Mouse (Mus musculus): ENCODE measurements at regions not wholly inside any gene's neighbourhood (a gene's known extent, or its start where the extent isn't known, plus 50 kb on each side); places are given as distances from the start of the nearest gene placed in this dataset.

DNA sequence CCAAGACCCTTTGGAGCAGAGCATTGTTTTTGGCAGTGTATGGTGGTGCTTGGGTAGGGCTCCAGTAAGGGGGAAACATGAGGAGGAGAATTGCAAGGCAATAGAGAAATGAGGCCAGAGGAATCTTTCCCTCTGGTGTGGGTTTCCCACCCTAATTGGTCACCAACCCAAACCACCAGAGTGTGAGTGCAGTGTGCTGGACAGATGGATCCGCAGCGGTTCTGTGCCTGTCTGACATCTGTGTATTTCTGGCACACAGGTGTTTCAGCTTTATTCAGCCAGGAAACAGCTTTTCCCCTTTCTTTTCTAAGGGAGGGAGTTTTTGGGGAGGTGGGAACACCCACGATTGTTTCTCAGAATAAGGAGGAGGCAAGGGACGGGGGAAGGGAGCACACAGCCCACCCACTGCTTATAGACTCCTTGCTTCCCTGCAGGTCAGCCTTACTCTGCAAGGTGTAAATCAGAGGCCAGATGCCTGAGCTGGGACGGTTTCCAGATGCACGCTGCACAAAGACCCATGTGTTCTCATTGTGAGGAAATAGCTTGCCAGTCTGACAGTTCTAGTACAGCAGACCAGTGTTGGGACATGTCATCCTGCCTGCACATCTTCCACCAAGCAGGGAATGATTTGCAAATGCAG lies 175.2 kb upstream of the Gypa start:
- no peak overlapping the region for H3K9ac ChIP-seq (ENCODE audit: low read depth, low read length)
- DNase-seq, result no peak
- no peaks in the 10 kb centered on the region for H3K36me3 ChIP-seq (ENCODE audit: control insufficient read depth, insufficient read depth, low read length)
- H3K4me3 ChIP-seq, result no peak overlapping the region
- no peaks in the 10 kb centered on the region for H3K79me2 ChIP-seq (replicated peaks; ENCODE audit: control insufficient read depth, insufficient read depth, low read length)
- no peaks in the 10 kb centered on the region for H3K4me1 ChIP-seq (ENCODE audit: control insufficient read depth, insufficient read depth, low read length)
- TF ChIP-seq POLR2A (IDR thresholded peaks at IDR 0.05; ENCODE audit: insufficient read depth, low read depth, low read length), result no peak
- TF ChIP-seq CTCF (IDR thresholded peaks at IDR 0.05), result no peak
- no peak for TF ChIP-seq EP300 (IDR thresholded peaks at IDR 0.05; ENCODE audit: insufficient read depth, low read depth, low read length)
- 42% methylated on average over 6 of the region's 6 CpGs for WGBS
- intact Hi-C loops (cut with DNase I), result no loop called here
- H3K27ac ChIP-seq, result no peak overlapping the region
- no peaks in the 10 kb centered on the region for H3K27me3 ChIP-seq (ENCODE audit: control insufficient read depth, insufficient read depth, low read length)

DNA sequence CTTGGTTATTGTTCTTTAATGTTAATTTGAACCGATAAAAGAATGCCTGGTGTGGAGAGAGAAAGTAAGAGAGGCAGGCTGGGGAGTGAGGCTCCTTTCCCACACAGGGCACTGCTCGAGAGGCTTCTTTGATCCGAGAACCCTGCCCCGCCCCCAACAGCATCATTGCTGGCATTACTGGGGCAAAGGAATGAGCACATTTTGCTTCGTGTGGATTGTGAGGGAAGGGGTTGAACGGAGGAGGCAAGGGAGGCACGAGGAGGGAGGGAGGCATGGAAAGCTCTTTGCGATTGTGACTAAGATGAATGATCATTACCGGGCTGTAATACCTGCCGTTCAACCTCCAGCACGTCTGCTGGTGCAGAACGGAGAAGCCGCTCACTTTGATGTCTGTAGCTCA lies 178.2 kb upstream of the Gypa start:
- Histone ChIP-seq H3K36me3 (ENCODE audit: control insufficient read depth, insufficient read depth, low read length) (no peaks in the 10 kb centered on the region), H3K4me1 (ENCODE audit: control insufficient read depth, insufficient read depth, low read length) (no peaks in the 10 kb centered on the region), H3K27ac (no peak overlapping the region), H3K79me2 (replicated peaks; ENCODE audit: control insufficient read depth, insufficient read depth, low read length) (no peaks in the 10 kb centered on the region), H3K9ac (ENCODE audit: low read depth, low read length) (no peak overlapping the region), H3K27me3 (ENCODE audit: control insufficient read depth, insufficient read depth, low read length) (no peaks in the 10 kb centered on the region), H3K4me3 (no peak overlapping the region)
- intact Hi-C loops (cut with DNase I), result no loop called here
- 20% methylated on average over 13 of the region's 13 CpGs for WGBS
- DNase-seq, result no peak
- no peak for TF ChIP-seq POLR2A (IDR thresholded peaks at IDR 0.05; ENCODE audit: insufficient read depth, low read depth, low read length)
- TF ChIP-seq EP300 (IDR thresholded peaks at IDR 0.05; ENCODE audit: insufficient read depth, low read depth, low read length), result no peak
- TF ChIP-seq CTCF (IDR thresholded peaks at IDR 0.05), result no peak

GRCm38 (mm10) chr8:80314826-80315225 lies 178.8 kb upstream of the Gypa start:
- DNase-seq, result no peak
- 28% methylated on average over 7 of the region's 7 CpGs for WGBS
- Histone ChIP-seq H3K4me1 (ENCODE audit: control insufficient read depth, insufficient read depth, low read length) (no peaks in the 10 kb centered on the region), H3K4me3 (no peak overlapping the region), H3K79me2 (replicated peaks; ENCODE audit: control insufficient read depth, insufficient read depth, low read length) (no peaks in the 10 kb centered on the region), H3K36me3 (ENCODE audit: control insufficient read depth, insufficient read depth, low read length) (no peaks in the 10 kb centered on the region), H3K27me3 (ENCODE audit: control insufficient read depth, insufficient read depth, low read length) (no peaks in the 10 kb centered on the region), H3K9ac (ENCODE audit: low read depth, low read length) (no peak overlapping the region), H3K27ac (no peak overlapping the region)
- TF ChIP-seq CTCF (IDR thresholded peaks at IDR 0.05), result no peak
- TF ChIP-seq EP300 (IDR thresholded peaks at IDR 0.05; ENCODE audit: insufficient read depth, low read depth, low read length), result no peak
- TF ChIP-seq POLR2A (IDR thresholded peaks at IDR 0.05; ENCODE audit: insufficient read depth, low read depth, low read length), result no peak
- intact Hi-C loops (cut with DNase I), result no loop called here

DNA sequence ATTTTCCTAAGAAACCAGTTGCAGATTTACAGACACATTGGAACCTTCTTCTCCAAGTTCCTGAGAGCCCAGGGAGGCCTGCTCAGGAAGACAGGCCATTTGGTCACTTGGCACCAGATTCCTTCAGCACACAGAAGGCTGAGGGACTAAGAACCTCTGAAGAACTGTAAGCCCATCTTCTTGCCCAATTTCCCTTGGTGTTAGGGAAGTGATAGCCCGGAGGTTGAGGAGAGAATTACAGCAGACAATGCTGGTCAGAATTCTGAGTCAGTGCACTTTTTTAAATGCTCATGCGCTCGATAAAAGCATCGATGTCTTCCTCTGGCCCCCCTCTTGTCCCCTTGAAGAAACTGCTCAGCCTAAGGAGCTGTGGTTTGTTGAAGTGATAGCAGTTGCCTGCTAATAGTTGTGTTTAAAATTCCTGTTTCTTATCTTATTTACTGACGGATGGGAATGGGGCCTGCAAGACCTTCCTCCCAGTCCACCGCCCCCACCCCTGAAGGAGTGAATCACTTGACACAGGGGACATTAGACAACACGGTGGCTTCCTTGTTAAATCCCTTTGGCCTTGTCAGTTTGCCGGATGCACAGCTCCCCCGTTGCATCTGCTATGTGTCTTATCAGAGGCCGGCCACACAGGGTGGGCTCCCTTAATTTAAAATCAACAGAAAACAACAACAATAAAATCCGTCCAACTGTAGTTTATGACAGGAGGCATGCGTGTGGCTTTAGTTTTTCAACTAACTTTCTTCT lies 179.5 kb upstream of the Gypa start:
- Histone ChIP-seq H3K79me2 (replicated peaks; ENCODE audit: control insufficient read depth, insufficient read depth, low read length) (no peaks in the 10 kb centered on the region), H3K27ac (no peak overlapping the region), H3K36me3 (ENCODE audit: control insufficient read depth, insufficient read depth, low read length) (no peaks in the 10 kb centered on the region), H3K9ac (ENCODE audit: low read depth, low read length) (no peak overlapping the region), H3K27me3 (ENCODE audit: control insufficient read depth, insufficient read depth, low read length) (no peaks in the 10 kb centered on the region), H3K4me3 (no peak overlapping the region), H3K4me1 (ENCODE audit: control insufficient read depth, insufficient read depth, low read length) (no peaks in the 10 kb centered on the region)
- no peak for DNase-seq
- no peak for TF ChIP-seq POLR2A (IDR thresholded peaks at IDR 0.05; ENCODE audit: insufficient read depth, low read depth, low read length)
- no peak for TF ChIP-seq EP300 (IDR thresholded peaks at IDR 0.05; ENCODE audit: insufficient read depth, low read depth, low read length)
- TF ChIP-seq CTCF (IDR thresholded peaks at IDR 0.05), result no peak
- WGBS, result 28% methylated on average over 12 of the region's 12 CpGs
- intact Hi-C loops (cut with DNase I), result no loop called here

- DNase-seq, result no peak
- no peak for TF ChIP-seq EP300 (IDR thresholded peaks at IDR 0.05; ENCODE audit: insufficient read depth, low read depth, low read length)
- TF ChIP-seq POLR2A (IDR thresholded peaks at IDR 0.05; ENCODE audit: insufficient read depth, low read depth, low read length), result no peak
- TF ChIP-seq CTCF (IDR thresholded peaks at IDR 0.05), result no peak
- 75% methylated on average over 4 of the region's 4 CpGs for WGBS
- H3K36me3 ChIP-seq (ENCODE audit: control insufficient read depth, insufficient read depth, low read length), result no peaks in the 10 kb centered on the region
- intact Hi-C loops (cut with DNase I), result no loop called here
- no peak overlapping the region for H3K9ac ChIP-seq (ENCODE audit: low read depth, low read length)
- no peaks in the 10 kb centered on the region for H3K4me1 ChIP-seq (ENCODE audit: control insufficient read depth, insufficient read depth, low read length)
- H3K27me3 ChIP-seq (ENCODE audit: control insufficient read depth, insufficient read depth, low read length), result no peaks in the 10 kb centered on the region
- no peak overlapping the region for H3K27ac ChIP-seq
- no peak overlapping the region for H3K4me3 ChIP-seq
- no peaks in the 10 kb centered on the region for H3K79me2 ChIP-seq (replicated peaks; ENCODE audit: control insufficient read depth, insufficient read depth, low read length)
These were observed 185.8 kb upstream of the Gypa start for GRCm38 (mm10) chr8:80307761-80308160.

GRCm38 (mm10) chr8:80298596-80298995 lies 195.0 kb upstream of the Gypa start:
- Histone ChIP-seq H3K27me3 (ENCODE audit: control insufficient read depth, insufficient read depth, low read length) (no peaks in the 10 kb centered on the region), H3K36me3 (ENCODE audit: control insufficient read depth, insufficient read depth, low read length) (no peaks in the 10 kb centered on the region), H3K27ac (no peak overlapping the region), H3K4me3 (no peak overlapping the region), H3K4me1 (ENCODE audit: control insufficient read depth, insufficient read depth, low read length) (no peaks in the 10 kb centered on the region), H3K9ac (ENCODE audit: low read depth, low read length) (no peak overlapping the region), H3K79me2 (replicated peaks; ENCODE audit: control insufficient read depth, insufficient read depth, low read length) (no peaks in the 10 kb centered on the region)
- WGBS, result 76% methylated on average over 5 of the region's 5 CpGs
- TF ChIP-seq POLR2A (IDR thresholded peaks at IDR 0.05; ENCODE audit: insufficient read depth, low read depth, low read length) (no peak), EP300 (IDR thresholded peaks at IDR 0.05; ENCODE audit: insufficient read depth, low read depth, low read length) (no peak), CTCF (IDR thresholded peaks at IDR 0.05) (no peak)
- intact Hi-C loops (cut with DNase I), result no loop called here
- DNase-seq, result no peak
